Mouse (Mus musculus) stomach, postnatal 0 days (tissue): ENCODE measurements around the gene Scn8a. TPM values are rescaled to one million over a fixed set of nuclear protein-coding genes. Genes with fewer than 3 reads are reported as not detected.

Source experiments
- ATAC-seq: fragments of 200-750 bp; cut with Nextera tagmentation; 2 replicates; pipeline ENCODE4 v1.8.0; 2017; ENCODE audit not compliant: low FRiP score, low TSS enrichment
- DNase-seq: peaks from one replicate; pipeline ENCODE4 v3.0.0-alpha.2; 2016; ENCODE audit warnings: low spot score
- H3K27ac ChIP-seq: fragments of 300-500 bp; sonication (generic); replicated peaks from 2 replicates; pipeline ENCODE4 v1.5.1; 2014; ENCODE audit warnings: mild to moderate bottlenecking, control low read depth
- H3K27me3 ChIP-seq: fragments of 300-500 bp; sonication (generic); 2 replicates; pipeline ENCODE4 v1.6.1; 2014; ENCODE audit warnings: low read length; ENCODE audit not compliant: control insufficient read depth, insufficient read depth
- H3K36me3 ChIP-seq: fragments of 300-500 bp; sonication (generic); 2 replicates; pipeline ENCODE4 v1.6.1; 2014; ENCODE audit warnings: low read length, mixed read lengths; ENCODE audit not compliant: control insufficient read depth, insufficient read depth
- H3K4me1 ChIP-seq: fragments of 300-500 bp; sonication (generic); replicated peaks from 2 replicates; pipeline ENCODE4 v1.6.1; 2014; ENCODE audit warnings: antibody characterized with exemption; ENCODE audit not compliant: control insufficient read depth, insufficient read depth
- H3K4me2 ChIP-seq: fragments of 300-500 bp; sonication (generic); replicated peaks from 2 replicates; pipeline ENCODE4 v1.6.1; 2014; ENCODE audit warnings: low read depth, mild to moderate bottlenecking, control low read depth, moderate library complexity
- H3K4me3 ChIP-seq: fragments of 300-500 bp; sonication (generic); 2 replicates; pipeline ENCODE4 v1.5.1; 2014; ENCODE audit warnings: low read depth, low read length, control low read depth
- H3K9ac ChIP-seq: fragments of 300-500 bp; sonication (generic); 2 replicates; pipeline ENCODE4 v1.6.1; 2014; ENCODE audit warnings: mild to moderate bottlenecking, low read length, control low read depth, mixed read lengths
- H3K9me3 ChIP-seq: fragments of 300-500 bp; sonication (generic); 2 replicates; pipeline ENCODE4 v1.6.1; 2016; ENCODE audit warnings: low read length; ENCODE audit not compliant: control insufficient read depth
- CTCF ChIP-seq: IDR thresholded peaks from 2 replicates; pipeline ENCODE4 v1.5.1; 2016; ENCODE audit warnings: antibody characterized with exemption, low read depth, mild to moderate bottlenecking, moderate library complexity
- EP300 ChIP-seq: optimal IDR thresholded peaks from 2 replicates; pipeline ENCODE3; 2016; ENCODE audit warnings: antibody characterized with exemption
- WGBS: fragments of 180-500 bp; shearing (Covaris S2); extraction: QIAGEN DNeasy Blood & Tissue Kit; methylation state at CpG from one replicate; pipeline ENCODE4 v1.1.7; 2014; 5-methylcytosine and 5-hydroxymethylcytosine counted together
- polyA plus RNA-seq: library from polyadenylated mRNA; unstranded; fragments of >200 nt; fragmentation: Nextera tagmentation; extraction: Ambion mirVana; gene quantifications from 2 replicates; pipeline ENCODE4 v1.2.1, GENCODE M21; 2015

Scn8a gene
- polyA plus RNA-seq, 1 experiment from 2014 or later, result 0.61 TPM

DNA sequence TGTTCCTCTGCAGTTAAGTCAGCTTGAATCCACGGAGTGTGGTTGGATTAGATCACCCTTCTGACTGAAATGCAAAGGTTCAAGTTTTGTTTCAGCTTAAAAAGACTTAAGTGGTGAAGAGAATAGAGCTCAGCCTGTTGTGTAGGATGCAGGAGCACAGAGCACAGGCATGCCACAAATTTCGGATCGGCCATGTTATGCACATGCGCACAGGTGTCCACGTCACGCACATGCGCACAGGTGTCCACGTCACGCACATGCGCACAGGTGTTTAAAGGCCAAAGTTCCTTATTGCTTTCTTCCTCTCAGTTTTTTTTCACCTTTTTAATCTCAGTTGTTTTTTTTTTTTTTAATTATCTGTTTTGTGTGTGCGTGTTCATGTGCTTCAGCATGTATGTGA is 52.6 kb downstream of the Scn8a start:
- TF ChIP-seq EP300 (no peak), CTCF (no peak)
- Histone ChIP-seq H3K36me3 (no peaks in the 10 kb centered on the region), H3K27ac (no peak overlapping the region), H3K4me1 (no peaks in the 10 kb centered on the region), H3K27me3 (no peaks in the 10 kb centered on the region), H3K9ac (no peak overlapping the region), H3K4me3 (no peak overlapping the region), H3K9me3 (no peaks in the 10 kb centered on the region), H3K4me2 (no peak overlapping the region)
- ATAC-seq (no peak), DNase-seq (no peak)
- 94% methylated on average over 11 of the region's 11 CpGs for WGBS

DNA sequence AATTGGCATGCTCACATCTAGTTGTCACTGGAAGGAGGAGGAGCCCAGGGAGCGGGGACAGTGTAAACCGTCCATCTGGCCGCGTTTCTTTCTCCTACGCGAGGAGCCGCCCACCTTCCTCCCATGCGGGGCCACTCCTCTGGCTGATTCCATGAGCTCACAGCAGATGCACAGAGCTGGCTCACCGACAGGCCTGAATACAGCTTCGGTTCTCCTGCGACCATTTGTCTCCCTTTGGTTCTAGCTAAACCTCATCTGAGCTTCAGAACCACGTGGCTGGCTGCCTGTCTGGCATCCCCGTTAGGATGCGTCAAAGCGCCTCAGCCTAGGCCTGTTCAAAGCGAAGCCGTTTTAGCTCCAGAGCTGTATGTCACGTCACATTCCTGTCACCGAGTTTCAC is 53.8 kb downstream of the Scn8a start:
- Histone ChIP-seq H3K9me3 (no peaks in the 10 kb centered on the region), H3K27me3 (no peaks in the 10 kb centered on the region), H3K4me3 (no peak overlapping the region), H3K4me2 (peak overlapping the region; percentile 11), H3K36me3 (no peaks in the 10 kb centered on the region), H3K27ac (no peak overlapping the region), H3K9ac (peak overlapping the region; percentile 18; the same call in 1 of the 2 replicates), H3K4me1 (no peaks in the 10 kb centered on the region)
- peak; percentile 43 for DNase-seq
- ATAC-seq, result peak; percentile 73; the same call in 1 of the 2 replicates
- no peak for TF ChIP-seq EP300
- no peak for TF ChIP-seq CTCF
- 17% methylated on average over 19 of the region's 19 CpGs for WGBS

DNA sequence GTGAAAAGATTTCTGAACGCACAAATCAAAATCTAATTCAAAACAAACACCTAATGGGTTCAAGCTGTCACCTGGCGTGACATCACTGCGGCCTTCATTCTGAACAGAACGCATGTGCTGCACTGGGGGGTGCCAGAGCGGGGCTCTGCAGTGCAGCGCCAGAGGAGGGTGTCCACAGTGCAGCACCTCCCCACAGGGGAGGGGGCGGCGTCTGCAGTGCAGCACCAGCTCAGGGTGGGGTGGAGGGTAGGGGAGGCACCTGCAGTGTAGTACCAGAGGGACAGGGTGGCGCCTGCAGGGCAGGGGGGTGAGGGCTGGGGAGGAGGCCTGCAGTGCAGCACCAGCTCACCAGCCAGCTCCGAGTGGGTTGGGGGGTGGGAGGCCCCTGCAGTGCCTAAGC is 55.3 kb downstream of the Scn8a start:
- ATAC-seq, result no peak
- TF ChIP-seq EP300 (no peak), CTCF (no peak)
- H3K9me3 ChIP-seq, result no peaks in the 10 kb centered on the region
- H3K27me3 ChIP-seq, result no peaks in the 10 kb centered on the region
- 69% methylated on average over 10 of the region's 10 CpGs for WGBS
- H3K27ac ChIP-seq, result no peak overlapping the region
- H3K9ac ChIP-seq, result no peak overlapping the region
- H3K4me3 ChIP-seq, result no peak overlapping the region
- DNase-seq, result no peak
- no peak overlapping the region for H3K4me2 ChIP-seq
- no peaks in the 10 kb centered on the region for H3K36me3 ChIP-seq
- H3K4me1 ChIP-seq, result no peaks in the 10 kb centered on the region

DNA sequence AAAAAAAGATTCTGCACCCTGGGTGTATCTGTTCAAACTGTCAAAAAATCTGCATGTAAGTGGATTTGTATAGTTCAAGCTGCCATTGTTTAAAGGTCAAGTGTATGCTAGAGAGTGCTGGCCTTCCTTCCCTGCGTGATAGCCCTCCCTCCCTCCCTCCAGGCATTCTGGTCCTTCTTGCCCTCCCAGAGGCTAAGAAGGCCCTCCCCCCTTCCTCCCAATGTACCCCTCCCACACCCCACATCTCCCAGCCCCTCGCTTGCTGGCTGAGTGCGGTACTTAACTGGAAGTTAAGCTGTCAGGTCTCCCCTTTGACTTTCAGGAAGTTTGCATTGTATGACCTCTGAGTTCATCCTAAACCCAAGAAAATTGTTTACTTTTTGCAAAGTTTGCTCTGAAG is 60.8 kb downstream of the Scn8a start:
- no peak for DNase-seq
- H3K4me1 ChIP-seq, result no peaks in the 10 kb centered on the region
- no peaks in the 10 kb centered on the region for H3K27me3 ChIP-seq
- H3K9ac ChIP-seq, result no peak overlapping the region
- H3K36me3 ChIP-seq, result no peaks in the 10 kb centered on the region
- H3K4me3 ChIP-seq, result no peak overlapping the region
- H3K9me3 ChIP-seq, result no peaks in the 10 kb centered on the region
- H3K27ac ChIP-seq, result no peak overlapping the region
- TF ChIP-seq EP300 (no peak), CTCF (no peak)
- ATAC-seq, result no peak
- 29% methylated on average over 3 of the region's 3 CpGs for WGBS
- H3K4me2 ChIP-seq, result no peak overlapping the region

DNA sequence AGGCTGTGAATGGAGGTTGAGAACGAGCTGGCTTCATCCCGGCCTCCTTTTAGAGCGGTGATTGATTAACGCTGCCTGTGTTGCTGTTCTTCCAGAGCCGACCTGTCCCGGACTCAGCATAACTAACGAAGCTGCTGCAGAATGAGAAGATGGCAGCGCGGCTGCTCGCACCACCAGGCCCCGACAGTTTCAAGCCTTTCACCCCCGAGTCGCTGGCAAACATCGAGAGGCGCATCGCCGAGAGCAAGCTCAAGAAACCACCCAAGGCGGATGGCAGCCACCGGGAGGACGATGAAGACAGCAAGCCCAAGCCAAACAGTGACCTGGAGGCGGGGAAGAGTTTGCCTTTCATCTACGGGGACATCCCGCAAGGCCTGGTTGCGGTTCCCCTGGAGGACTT is 66.5 kb downstream of the Scn8a start:
- no peaks in the 10 kb centered on the region for H3K4me1 ChIP-seq
- TF ChIP-seq CTCF (no peak), EP300 (no peak)
- H3K36me3 ChIP-seq, result no peaks in the 10 kb centered on the region
- H3K9me3 ChIP-seq, result no peaks in the 10 kb centered on the region
- no peak overlapping the region for H3K4me3 ChIP-seq
- H3K27me3 ChIP-seq, result no peaks in the 10 kb centered on the region
- H3K27ac ChIP-seq, result no peak overlapping the region
- DNase-seq, result no peak
- no peak for ATAC-seq
- 49% methylated on average over 24 of the region's 24 CpGs for WGBS
- no peak overlapping the region for H3K4me2 ChIP-seq
- H3K9ac ChIP-seq, result no peak overlapping the region

DNA sequence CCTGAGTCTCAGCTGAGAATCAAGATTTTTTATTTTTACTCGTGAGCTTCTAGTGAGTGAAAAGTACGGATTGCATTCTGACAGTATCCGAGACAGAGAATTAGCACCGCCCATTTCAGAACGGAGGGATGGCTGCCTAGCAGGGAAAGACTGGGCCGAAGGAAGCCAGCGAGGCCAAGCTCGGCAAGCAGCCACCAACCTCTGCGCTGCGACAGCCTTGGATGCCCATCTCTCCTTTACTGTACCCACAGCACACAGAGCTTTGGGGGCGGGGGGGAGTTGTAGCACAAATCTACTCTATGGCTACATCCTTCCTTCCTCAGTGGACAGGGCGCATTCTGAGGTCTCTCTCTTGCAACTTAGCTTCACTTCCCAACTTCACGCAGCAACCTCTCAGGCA is 78.7 kb downstream of the Scn8a start:
- 82% methylated on average over 13 of the region's 13 CpGs for WGBS
- ATAC-seq, result no peak
- Histone ChIP-seq H3K4me2 (no peak overlapping the region), H3K36me3 (no peaks in the 10 kb centered on the region), H3K27ac (no peak overlapping the region), H3K4me3 (no peak overlapping the region), H3K4me1 (no peaks in the 10 kb centered on the region), H3K9me3 (no peaks in the 10 kb centered on the region), H3K27me3 (no peaks in the 10 kb centered on the region), H3K9ac (no peak overlapping the region)
- DNase-seq, result no peak
- TF ChIP-seq CTCF, result no peak
- TF ChIP-seq EP300, result no peak
